Comparison of ENCODE assay signal across 9 mouse cellular contexts in the genomic region with DNA sequence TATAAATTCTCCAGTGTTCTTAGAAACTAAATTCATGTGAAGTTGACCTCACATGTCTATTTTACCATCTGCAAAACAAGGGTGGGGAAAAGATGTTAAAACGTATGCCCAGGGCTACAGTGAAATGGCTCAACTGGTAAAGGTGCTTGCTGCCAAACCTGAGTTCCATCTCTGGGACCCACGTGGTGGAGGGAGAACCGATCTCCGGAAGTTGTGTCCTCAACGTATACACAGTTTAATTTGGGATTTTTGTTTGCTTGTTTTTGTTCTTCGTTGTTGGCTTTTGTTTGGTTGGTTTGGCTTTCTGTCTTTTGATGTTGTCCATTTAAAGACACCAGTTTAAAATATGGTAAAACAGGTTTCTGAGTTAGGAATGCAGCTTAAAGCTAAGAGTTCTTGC. TPM values are rescaled to one million over a fixed set of nuclear protein-coding genes. Genes with fewer than 3 reads are reported as not detected.
DNase-seq lines count a peak whose midpoint lies in the region; ATAC-seq and TF ChIP-seq lines count a peak whose summit lies in the region.
"Had no signal": no experiment of that assay in that cellular context is flagged by ENCODE, and none has a peak within 500 bp of the region (broad histone marks: within the 10 kb centered on the region; RNA-seq: fewer than 3 reads in every experiment).

No protein-coding gene starts in this region.

- no peak for ATAC-seq in heart, embryonic 11.5 days (replicated peaks; ENCODE audit: insufficient number of reproducible peaks, low FRiP score, low TSS enrichment)
- ATAC-seq in forebrain, embryonic 16.5 days, result no peak
- ATAC-seq in liver, postnatal 0 days, result no peak

- no peak for TF ChIP-seq POLR2A in ES-Bruce4 (IDR thresholded peaks at IDR 0.05; ENCODE audit: insufficient read depth, low read length)

- no peak for DNase-seq in heart, postnatal 4 days
- no peak for DNase-seq in liver, postnatal 0 days
- DNase-seq in gastrocnemius, postnatal 36 days, result no peak
- DNase-seq in frontal cortex, adult 2 months (ENCODE audit: extremely low spot score in 1 of 2, low spot score in 1 of 2), result no peak
- DNase-seq in spleen, postnatal 4 days (ENCODE audit: low spot score in 2 of 2), result no peak
- DNase-seq: spleen, adult 18-20 months had no signal

- peak overlapping the region; percentile 95 for H3K9ac ChIP-seq in heart, embryonic 11.5 days (ENCODE audit: low read depth, low read length)
- peak overlapping the region; percentile 74 for H3K9ac ChIP-seq in ES-Bruce4 (ENCODE audit: low read depth, poor library complexity, severe bottlenecking)
- H3K9ac ChIP-seq in forebrain, embryonic 16.5 days (replicated peaks; ENCODE audit: low read depth, low read length), result peak overlapping the region; percentile 87
- H3K9ac ChIP-seq in liver, postnatal 0 days (replicated peaks), result peak overlapping the region; percentile 96

- H3K36me3 ChIP-seq in heart, embryonic 11.5 days (ENCODE audit: control insufficient read depth, insufficient read depth, low read length), result 0 out of 2 replicates have a peak, but pooled peaks cover 2% of the 10 kb centered on the region
- H3K36me3 ChIP-seq in ES-Bruce4 (ENCODE audit: control insufficient read depth, insufficient read depth, low read length, poor library complexity, severe bottlenecking), result peaks cover 15% of the 10 kb centered on the region
- no peaks in the 10 kb centered on the region; the same call in 1 of the 2 replicates for H3K36me3 ChIP-seq in forebrain, embryonic 16.5 days (ENCODE audit: control insufficient read depth, insufficient read depth)
- peaks cover 12% of the 10 kb centered on the region for H3K36me3 ChIP-seq in liver, postnatal 0 days (replicated peaks; ENCODE audit: insufficient read depth, low read length)

- peak overlapping the region; percentile 81 for H3K4me3 ChIP-seq in heart, embryonic 11.5 days (ENCODE audit: low read depth, low read length)
- H3K4me3 ChIP-seq in ES-Bruce4 (ENCODE audit: low read depth, low read length), result peak overlapping the region; percentile 73
- H3K4me3 ChIP-seq in forebrain, embryonic 16.5 days (replicated peaks; ENCODE audit: low read length), result peak overlapping the region; percentile 95
- peak overlapping the region; percentile 98 for H3K4me3 ChIP-seq in liver, postnatal 0 days (ENCODE audit: low read depth, low read length)

- H3K4me2 ChIP-seq in heart, embryonic 11.5 days, result peak overlapping the region; percentile 96
- H3K4me2 ChIP-seq in forebrain, embryonic 16.5 days (ENCODE audit: low read length), result peak overlapping the region; percentile 70
- H3K4me2 ChIP-seq in liver, postnatal 0 days (ENCODE audit: low read depth, low read length), result peak overlapping the region; percentile 99

- TF ChIP-seq CTCF in ES-Bruce4 (IDR thresholded peaks at IDR 0.05; ENCODE audit: low read depth, low read length), result no peak
- TF ChIP-seq CTCF in liver, postnatal 0 days (IDR thresholded peaks at IDR 0.05; ENCODE audit: low read depth), result no peak

- no peaks in the 10 kb centered on the region for H3K9me3 ChIP-seq in heart, embryonic 11.5 days (replicated peaks; ENCODE audit: control insufficient read depth, low read length)
- no peaks in the 10 kb centered on the region for H3K9me3 ChIP-seq in ES-Bruce4 (replicated peaks; ENCODE audit: control insufficient read depth, insufficient read depth, low read length, poor library complexity, severe bottlenecking)
- H3K9me3 ChIP-seq in forebrain, embryonic 16.5 days (ENCODE audit: control insufficient read depth, low read length), result no peaks in the 10 kb centered on the region
- H3K9me3 ChIP-seq in liver, postnatal 0 days (ENCODE audit: low read length), result no peaks in the 10 kb centered on the region

- 48% methylated on average over 6 of the region's 6 CpGs for WGBS in heart, embryonic 11.5 days (ENCODE audit: insufficient replicate concordance)
- 66% methylated on average over 6 of the region's 6 CpGs for WGBS in forebrain, embryonic 16.5 days
- WGBS in liver, postnatal 0 days (ENCODE audit: insufficient replicate concordance), result 37% methylated on average over 6 of the region's 6 CpGs

- TF ChIP-seq EP300 in ES-Bruce4 (IDR thresholded peaks at IDR 0.05; ENCODE audit: insufficient read depth, low read depth, low read length), result no peak
- no peak for TF ChIP-seq EP300 in liver, postnatal 0 days (IDR thresholded peaks at IDR 0.05; ENCODE audit: low read depth)

- peaks cover 9% of the 10 kb centered on the region for H3K4me1 ChIP-seq in heart, embryonic 11.5 days (ENCODE audit: control insufficient read depth, insufficient read depth, low read length)
- H3K4me1 ChIP-seq in ES-Bruce4 (ENCODE audit: control insufficient read depth, insufficient read depth, low read length), result peaks cover 3% of the 10 kb centered on the region
- peaks cover 20% of the 10 kb centered on the region for H3K4me1 ChIP-seq in forebrain, embryonic 16.5 days (replicated peaks; ENCODE audit: control insufficient read depth, insufficient read depth, low read length)
- peaks cover 22% of the 10 kb centered on the region for H3K4me1 ChIP-seq in liver, postnatal 0 days (ENCODE audit: insufficient read depth)

- H3K27me3 ChIP-seq in heart, embryonic 11.5 days (ENCODE audit: control insufficient read depth, insufficient read depth, low read length), result no peaks in the 10 kb centered on the region
- H3K27me3 ChIP-seq in ES-Bruce4 (ENCODE audit: control insufficient read depth, insufficient read depth, low read length, poor library complexity, severe bottlenecking), result no peaks in the 10 kb centered on the region
- H3K27me3 ChIP-seq in forebrain, embryonic 16.5 days (replicated peaks; ENCODE audit: control insufficient read depth, insufficient read depth, low read length), result no peaks in the 10 kb centered on the region
- no peaks in the 10 kb centered on the region for H3K27me3 ChIP-seq in liver, postnatal 0 days (ENCODE audit: insufficient read depth, low read length)

- no peak overlapping the region for H3K27ac ChIP-seq in heart, embryonic 11.5 days (ENCODE audit: low read depth, low read length)
- H3K27ac ChIP-seq in ES-Bruce4 (ENCODE audit: insufficient read depth, low read length), result no peak overlapping the region
- H3K27ac ChIP-seq in forebrain, embryonic 16.5 days (ENCODE audit: low read length), result no peak overlapping the region
- H3K27ac ChIP-seq in liver, postnatal 0 days (ENCODE audit: low read depth), result peak overlapping the region; percentile 90; the same call in 1 of the 2 replicates

- intact Hi-C loops in gastrocnemius, postnatal 36 days (cut with DNase I), result loop anchor here (5.0 to 10.0 kb wide), 3 partner anchors 51 to 218 kb away; a partner anchor contains a TSS

RNA-seq across cellular contexts. Expression of a gene that starts 0.9 kb away (rescaled TPM):
- polyA plus RNA-seq in heart, embryonic 11.5 days (2014; fragmentation: Nextera tagmentation; extraction: Ambion mirVana), result 34.9 and 41.1 TPM in 2 replicates
- 10 to 100 TPM; 22.9 to 23.8 TPM for total RNA-seq in heart, postnatal 4 days (2021)
- 68.4 and 81.9 TPM in 2 replicates for polyA plus RNA-seq in ES-Bruce4 (2011; ENCODE audit: insufficient read depth, insufficient read length, low read depth, missing spikeins)
- polyA plus RNA-seq in forebrain, embryonic 16.5 days (2015; fragmentation: Nextera tagmentation; extraction: Ambion mirVana), result 52.3 and 56.7 TPM in 2 replicates
- 18.8 TPM in 2 replicates for polyA plus RNA-seq in liver, postnatal 0 days (2015; fragmentation: Nextera tagmentation; extraction: Ambion mirVana)
- 10 to 100 TPM; 14.0 to 14.8 TPM for total RNA-seq in gastrocnemius, postnatal 36 days (2021)
- polyA plus RNA-seq in frontal cortex, adult 2 months (2012; rRNA removed), result 29.5 and 32.4 TPM in 2 replicates

RNA-seq across cellular contexts. Expression of a gene that starts 0.9 kb away (rescaled TPM):
- polyA plus RNA-seq in heart, embryonic 11.5 days (2014; fragmentation: Nextera tagmentation; extraction: Ambion mirVana), result 11.8 and 12.7 TPM in 2 replicates
- 10 to 100 TPM; 12.2 to 12.8 TPM for total RNA-seq in heart, postnatal 4 days (2021)
- 14.8 and 20.3 TPM in 2 replicates for polyA plus RNA-seq in ES-Bruce4 (2011; ENCODE audit: insufficient read depth, insufficient read length, low read depth, missing spikeins)
- polyA plus RNA-seq in forebrain, embryonic 16.5 days (2015; fragmentation: Nextera tagmentation; extraction: Ambion mirVana), result 16.9 and 17.7 TPM in 2 replicates
- 3.3 and 3.6 TPM in 2 replicates for polyA plus RNA-seq in liver, postnatal 0 days (2015; fragmentation: Nextera tagmentation; extraction: Ambion mirVana)
- total RNA-seq in gastrocnemius, postnatal 36 days (2021), result 10 to 100 TPM in 1 of 2 experiments, 1 to 10 TPM in 1; 8.7 to 12.2 TPM
- polyA plus RNA-seq in frontal cortex, adult 2 months (2012; rRNA removed), result 16.1 and 18.8 TPM in 2 replicates

RNA-seq across cellular contexts. Expression of a gene that starts 44.5 kb away (rescaled TPM):
- polyA plus RNA-seq in heart, embryonic 11.5 days (2014; fragmentation: Nextera tagmentation; extraction: Ambion mirVana), result 3,042 and 3,490 TPM in 2 replicates
- 1,000 to 10,000 TPM; 1,136 TPM for total RNA-seq in heart, postnatal 4 days (2021)
- polyA plus RNA-seq in ES-Bruce4 (2011; ENCODE audit: insufficient read depth, insufficient read length, low read depth, missing spikeins), result 626 and 671 TPM in 2 replicates
- 782 and 824 TPM in 2 replicates for polyA plus RNA-seq in forebrain, embryonic 16.5 days (2015; fragmentation: Nextera tagmentation; extraction: Ambion mirVana)
- 1,729 and 1,988 TPM in 2 replicates for polyA plus RNA-seq in liver, postnatal 0 days (2015; fragmentation: Nextera tagmentation; extraction: Ambion mirVana)
- total RNA-seq in gastrocnemius, postnatal 36 days (2021), result 1,000 to 10,000 TPM; 2,924 to 3,276 TPM
- 323 and 354 TPM in 2 replicates for polyA plus RNA-seq in frontal cortex, adult 2 months (2012; rRNA removed)

RNA-seq across cellular contexts. Expression of a gene that starts 45.2 kb away (rescaled TPM):
- 1.1 TPM in 1 of 2 replicates, not detected in the other for polyA plus RNA-seq in heart, embryonic 11.5 days (2014; fragmentation: Nextera tagmentation; extraction: Ambion mirVana)
- not detected for total RNA-seq in heart, postnatal 4 days (2021)
- polyA plus RNA-seq in ES-Bruce4 (2011; ENCODE audit: insufficient read depth, insufficient read length, low read depth, missing spikeins), result not detected in 2 replicates
- not detected in 2 replicates for polyA plus RNA-seq in forebrain, embryonic 16.5 days (2015; fragmentation: Nextera tagmentation; extraction: Ambion mirVana)
- polyA plus RNA-seq in liver, postnatal 0 days (2015; fragmentation: Nextera tagmentation; extraction: Ambion mirVana), result 0.19 and 0.25 TPM in 2 replicates
- not detected for total RNA-seq in gastrocnemius, postnatal 36 days (2021)
- 0.12 TPM in 1 of 2 replicates, not detected in the other for polyA plus RNA-seq in frontal cortex, adult 2 months (2012; rRNA removed)

RNA-seq across cellular contexts. Expression of a gene that starts 54.0 kb away (rescaled TPM):
- 0.47 TPM in 1 of 2 replicates, not detected in the other for polyA plus RNA-seq in heart, embryonic 11.5 days (2014; fragmentation: Nextera tagmentation; extraction: Ambion mirVana)
- not detected for total RNA-seq in heart, postnatal 4 days (2021)
- not detected in 2 replicates for polyA plus RNA-seq in ES-Bruce4 (2011; ENCODE audit: insufficient read depth, insufficient read length, low read depth, missing spikeins)
- polyA plus RNA-seq in forebrain, embryonic 16.5 days (2015; fragmentation: Nextera tagmentation; extraction: Ambion mirVana), result not detected in 2 replicates
- polyA plus RNA-seq in liver, postnatal 0 days (2015; fragmentation: Nextera tagmentation; extraction: Ambion mirVana), result 0.38 and 0.63 TPM in 2 replicates
- not detected for total RNA-seq in gastrocnemius, postnatal 36 days (2021)
- polyA plus RNA-seq in frontal cortex, adult 2 months (2012; rRNA removed), result not detected in 2 replicates
